Mouse (Mus musculus) ES-E14 (cell line): ENCODE results near the gene Fam110a.

Source experiments
- CHD2 ChIP-seq: IDR thresholded peaks from 2 replicates; pipeline ENCODE4 v1.6.1; 2014; ENCODE audit warnings: mild to moderate bottlenecking, low read depth, low read length, inconsistent platforms
- ZC3H11A ChIP-seq: IDR thresholded peaks from 2 replicates; pipeline ENCODE4 v1.6.1; 2012; ENCODE audit warnings: low read depth, mild to moderate bottlenecking, inconsistent platforms, low read length, borderline replicate concordance

DNA sequence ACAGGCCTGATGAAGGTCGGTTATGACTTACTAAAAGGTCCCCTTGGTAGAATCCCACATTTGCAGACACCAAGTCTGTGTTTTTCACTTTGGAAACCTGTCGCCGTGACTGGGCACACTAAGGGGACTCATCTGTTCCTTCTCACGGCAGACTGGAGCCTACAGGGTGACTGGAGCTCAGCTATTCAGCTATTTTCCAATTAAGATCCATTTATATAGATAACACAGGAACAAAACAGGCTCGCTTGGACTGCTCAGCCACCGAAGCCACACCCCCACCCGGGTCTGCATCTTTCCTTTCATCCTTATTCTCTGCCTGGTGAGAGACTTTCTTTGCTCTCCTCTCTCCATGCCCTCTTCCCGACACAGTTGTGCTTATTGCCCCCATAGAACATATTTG lies 59.0 kb downstream of the Fam110a start:
- TF ChIP-seq ZC3H11A (no peak), CHD2 (no peak)
